Mouse (Mus musculus): Measurements from ENCODE around the gene Lrrc51.
"Not testable (repeated sequence)": the region's sequence is repeated elsewhere in the genome, so short reads cannot be mapped to it uniquely, and the experiment has no call there.

The Lrrc51 gene

DNA sequence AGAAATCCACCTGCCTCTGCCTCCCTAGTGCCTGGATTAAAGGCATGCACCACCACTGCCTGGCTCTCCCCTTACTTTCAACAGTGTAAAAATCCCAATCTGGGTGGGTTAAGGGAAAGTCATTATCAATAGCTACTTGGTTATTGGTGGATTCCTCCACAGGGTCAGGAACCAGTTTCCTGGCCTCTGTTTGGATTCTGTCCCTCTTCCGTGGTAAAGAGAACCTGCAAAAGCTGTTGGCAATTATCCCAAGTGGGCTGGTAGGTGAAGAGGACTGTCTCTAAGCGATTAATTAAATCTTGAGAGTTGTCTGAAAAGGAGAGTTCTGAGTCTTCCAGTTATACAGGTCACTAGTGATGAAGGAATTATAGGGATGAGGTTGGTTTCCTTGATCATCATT is 4.7 kb upstream of the Lrrc51 start:
- DNase-seq (ENCODE audit: low spot score) = no peak

DNA sequence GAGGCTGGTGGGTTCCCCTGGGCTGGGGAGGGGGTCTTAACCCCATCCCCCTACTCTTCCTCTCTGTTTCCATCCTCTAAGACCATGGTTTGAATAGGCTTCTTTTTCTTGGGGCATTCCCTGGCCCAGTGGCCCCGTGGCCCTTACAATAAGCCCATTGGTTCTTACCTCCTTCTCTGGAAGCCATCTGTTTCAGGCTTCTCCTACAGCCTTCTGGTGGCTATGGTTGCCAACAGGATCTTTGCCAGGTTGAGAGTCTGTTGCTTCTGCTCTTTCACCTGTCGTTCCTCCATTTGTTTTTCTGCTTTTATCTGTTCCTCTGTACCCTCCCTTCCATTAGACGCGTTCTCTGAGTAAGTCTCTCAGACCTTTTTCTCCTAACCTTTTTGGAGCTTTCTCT is 3.9 kb upstream of the Lrrc51 start:
- no peak for DNase-seq (ENCODE audit: low spot score)

DNA sequence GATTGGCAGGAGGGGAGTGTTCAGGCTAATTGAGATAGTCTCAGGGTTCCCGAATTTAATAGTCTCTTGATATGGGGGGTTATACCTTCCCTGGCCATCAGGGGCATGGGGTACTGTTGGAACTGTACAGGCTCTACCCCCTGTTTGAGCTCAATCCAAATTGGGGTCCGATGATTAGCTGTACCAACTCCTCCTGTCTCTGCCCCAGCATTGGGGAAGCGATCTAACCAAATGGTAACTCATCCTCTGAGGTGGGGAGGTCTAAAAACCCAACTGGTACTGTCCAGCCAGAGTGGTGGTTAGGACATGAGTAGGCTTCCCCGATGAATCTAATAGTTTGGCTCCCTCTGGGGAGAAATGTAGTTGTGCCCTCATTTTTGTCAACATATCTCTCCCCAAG is 3.3 kb upstream of the Lrrc51 start:
- DNase-seq (ENCODE audit: low spot score) = no peak

GRCm38 (mm10) chr7:101935957-101936356 is 2.3 kb upstream of the Lrrc51 start:
- DNase-seq (ENCODE audit: low spot score) = no peak

DNA sequence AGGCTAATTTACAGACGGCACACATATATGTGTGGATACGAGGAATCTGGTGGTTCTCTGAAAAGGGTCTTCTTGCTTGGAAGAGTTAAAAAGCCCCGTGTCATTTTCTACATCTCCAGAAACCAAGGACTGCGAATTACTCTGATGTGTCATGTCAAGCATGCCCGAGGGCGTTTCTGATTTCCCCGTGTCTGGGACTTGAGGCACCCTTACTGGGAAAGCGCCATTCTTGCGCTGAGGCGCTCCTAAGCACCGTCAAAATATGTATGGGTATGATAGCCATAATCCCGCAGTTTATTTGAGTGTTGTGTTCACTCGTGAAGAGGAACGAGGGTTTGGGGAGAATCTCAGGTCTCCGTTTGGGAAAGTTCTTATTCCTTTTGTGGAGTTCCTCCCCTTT is 395 bp downstream of the Lrrc51 start:
- DNase-seq (ENCODE audit: low spot score) = no peak

GRCm38 (mm10) chr7:101932551-101932950 is 1.1 kb downstream of the Lrrc51 start:
- no peak for DNase-seq (ENCODE audit: low spot score)

DNA sequence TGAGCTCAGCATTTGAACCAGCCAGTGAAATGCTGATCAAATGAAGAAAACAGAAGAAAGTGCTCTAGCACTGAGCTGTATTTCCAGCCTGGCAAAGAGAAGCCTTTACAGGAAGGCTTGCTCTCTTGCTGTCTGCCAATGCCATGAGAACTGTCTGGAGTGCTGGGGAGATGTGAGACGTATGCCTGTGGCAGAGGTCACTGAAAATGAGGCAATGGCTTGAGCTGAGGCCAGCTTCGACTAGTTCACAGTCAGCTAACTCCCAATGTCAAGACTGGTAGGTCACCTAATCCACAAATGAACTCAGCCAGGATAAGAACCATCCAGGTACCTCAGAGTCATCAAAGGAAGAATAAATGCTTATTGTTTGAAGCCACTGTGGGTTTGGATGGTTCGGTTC is 5.6 kb downstream of the Lrrc51 start:
- no peak for DNase-seq (ENCODE audit: low spot score)

GRCm38 (mm10) chr7:101925892-101926291 is 7.8 kb downstream of the Lrrc51 start:
- DNase-seq (ENCODE audit: low spot score) = not testable (repeated sequence)

DNA sequence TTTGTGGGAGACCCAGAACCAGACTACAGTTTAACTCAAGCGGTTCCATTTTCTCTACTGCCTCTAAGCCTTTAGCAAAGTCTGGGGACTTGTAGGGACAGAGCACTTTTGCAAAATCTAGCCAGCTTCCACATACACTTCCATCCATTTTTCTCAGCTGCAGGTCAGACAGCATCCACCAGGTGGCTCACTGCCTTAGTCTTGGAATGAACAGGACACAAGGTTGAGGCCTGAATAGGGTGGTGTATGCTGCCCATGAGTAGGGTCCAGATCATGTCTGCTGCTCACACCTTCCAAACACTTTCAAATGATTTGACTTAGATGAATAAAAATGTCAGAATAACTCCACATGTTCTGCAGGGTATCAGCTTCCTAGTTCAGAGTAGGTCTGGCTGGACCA is 15.6 kb downstream of the Lrrc51 start:
- DNase-seq (ENCODE audit: low spot score) = no peak

GRCm38 (mm10) chr7:101911982-101912381 is 21.7 kb downstream of the Lrrc51 start:
- no peak for DNase-seq (ENCODE audit: low spot score)

DNA sequence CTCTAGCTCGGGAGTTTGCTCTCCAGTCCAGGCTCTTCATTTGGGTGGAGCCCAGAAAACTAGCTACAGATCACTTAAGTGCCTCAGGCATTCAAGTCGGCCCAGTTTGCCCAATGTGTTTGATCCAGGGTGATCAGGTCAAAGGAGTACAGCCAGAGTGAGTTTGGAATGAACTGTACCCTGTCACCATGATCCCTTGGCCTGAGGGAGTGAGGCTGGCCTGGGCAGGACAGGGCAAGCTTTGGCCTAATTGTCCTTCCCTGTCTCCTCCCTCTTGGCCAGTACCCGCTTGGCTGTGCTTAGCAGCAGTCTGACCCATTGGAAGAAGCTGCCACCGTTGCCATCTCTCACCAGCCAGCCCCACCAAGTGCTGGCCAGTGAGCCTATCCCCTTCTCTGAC is 23.6 kb downstream of the Lrrc51 start:
- no peak for DNase-seq (ENCODE audit: low spot score)

GRCm38 (mm10) chr7:101908367-101908766 is 25.3 kb downstream of the Lrrc51 start:
- DNase-seq (ENCODE audit: low spot score) = no peak

DNA sequence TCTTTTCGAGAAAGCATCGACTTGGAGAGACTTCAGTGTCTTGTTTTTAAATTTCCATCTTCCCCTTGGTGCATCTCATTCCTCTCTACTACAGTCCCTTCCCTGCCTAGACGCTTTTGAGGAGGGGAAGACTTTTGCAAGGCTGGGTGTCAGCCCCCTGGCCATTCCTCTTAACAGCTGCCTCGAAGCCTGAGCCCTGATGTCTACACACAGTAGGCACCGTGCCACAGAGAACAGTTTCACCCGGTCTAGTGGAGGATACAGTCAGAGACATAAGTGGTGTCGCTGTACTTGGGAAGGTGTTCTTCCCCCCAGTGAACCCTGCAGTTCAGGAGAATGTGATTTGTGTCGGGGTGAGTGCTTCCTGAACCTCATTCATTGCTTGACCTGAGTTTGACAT is 27.0 kb downstream of the Lrrc51 start:
- DNase-seq (ENCODE audit: low spot score) = no peak

- no peak for DNase-seq (ENCODE audit: low spot score)
These were observed 27.4 kb downstream of the Lrrc51 start, which contains the start of gene Tomt for GRCm38 (mm10) chr7:101906287-101906681. Gene Tomt (minus strand): TSS chr7:101906359.

DNA sequence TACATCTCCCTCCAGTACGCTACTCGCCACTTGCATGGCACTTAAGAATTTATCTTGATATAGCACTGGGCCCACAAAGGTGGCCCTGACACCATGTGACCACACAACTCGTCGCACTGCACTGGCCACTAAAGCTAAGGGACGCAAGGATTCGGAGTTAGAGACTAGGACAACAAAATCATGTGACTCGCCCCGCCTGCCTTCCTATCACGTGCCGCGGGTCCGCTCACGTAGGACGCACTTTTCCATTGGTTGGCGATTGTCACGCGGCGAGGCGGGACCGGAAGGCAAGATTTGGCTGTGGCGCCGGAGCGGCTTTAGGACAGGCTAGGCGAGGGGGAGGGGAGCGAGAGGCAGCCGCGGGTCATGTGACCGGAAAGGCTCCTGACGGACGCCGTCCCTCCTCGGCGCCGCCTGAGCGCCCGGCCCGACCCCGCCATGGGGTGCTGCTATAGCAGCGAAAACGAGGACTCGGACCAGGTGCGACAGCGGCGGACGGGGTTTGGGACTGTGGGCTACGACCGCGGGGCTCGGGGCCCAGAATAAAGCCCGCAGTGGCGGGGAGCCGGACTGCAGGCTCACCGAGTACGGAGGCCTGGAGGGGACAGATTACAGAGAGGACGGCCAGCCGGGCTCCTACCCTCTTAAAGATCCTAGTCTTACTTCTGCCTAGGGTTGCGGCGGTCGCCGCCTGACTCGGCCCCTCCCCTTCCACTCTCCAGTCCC is 28.0 kb downstream of the Lrrc51 start, which contains the start of gene Lamtor1:
Gene Lamtor1 (plus strand): TSS at position 344 of the 726 bp plus-strand sequence.
- peak; percentile 99 for DNase-seq (ENCODE audit: low spot score)

- no peak for DNase-seq (ENCODE audit: low spot score)
These were observed 30.8 kb downstream of the Lrrc51 start for GRCm38 (mm10) chr7:101902846-101903245.

GRCm38 (mm10) chr7:101901969-101902368 is 31.7 kb downstream of the Lrrc51 start:
- DNase-seq (ENCODE audit: low spot score) = no peak

- DNase-seq (ENCODE audit: low spot score) = no peak
These were observed 33.2 kb downstream of the Lrrc51 start for GRCm38 (mm10) chr7:101900331-101901097.

DNA sequence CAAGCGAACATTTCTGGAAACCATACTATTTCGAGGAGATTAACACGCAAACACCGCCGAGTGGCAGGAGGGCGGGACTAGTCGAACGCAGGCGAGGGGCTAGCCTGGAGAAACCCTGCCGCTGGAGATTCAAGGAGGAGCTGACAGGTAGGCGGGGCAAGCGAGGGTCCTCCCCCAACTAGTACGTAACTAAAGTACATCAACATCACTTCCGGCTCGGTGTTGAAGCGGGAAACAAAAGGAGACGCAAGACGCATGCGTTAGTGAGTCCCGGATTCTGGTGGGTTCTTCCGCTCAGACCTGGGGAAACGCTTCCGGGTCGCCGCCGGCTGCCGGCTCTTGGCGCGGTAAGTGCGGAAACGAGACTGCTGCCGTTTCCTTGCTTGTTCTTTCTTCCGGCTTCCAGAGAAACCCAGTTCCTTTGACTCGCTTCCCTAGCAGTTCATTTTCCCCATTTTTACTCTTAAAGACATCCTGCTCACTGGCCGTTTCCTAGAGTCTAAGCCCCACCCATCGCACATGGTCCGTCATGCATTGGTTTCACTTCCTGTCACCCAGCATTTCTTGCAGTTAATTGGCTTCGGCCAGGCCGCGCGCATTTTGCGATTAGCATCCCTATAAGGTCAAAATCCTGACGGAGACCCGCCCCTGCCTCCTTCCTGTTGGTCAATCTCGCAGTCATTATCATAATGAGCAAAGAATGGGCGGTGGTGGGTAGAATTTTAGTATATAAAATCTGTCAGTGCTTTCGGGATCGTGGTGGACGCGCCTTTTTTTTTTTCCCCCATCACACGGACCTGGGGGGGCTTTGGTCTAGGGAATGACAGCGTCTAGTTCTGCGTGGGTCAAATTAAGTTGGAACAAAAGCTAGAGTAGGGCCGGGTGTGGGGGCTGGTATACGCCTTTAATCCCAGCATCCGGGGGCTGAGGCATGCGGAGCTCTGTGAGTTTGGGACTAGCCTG is 37.3 kb downstream of the Lrrc51 start:
- DNase-seq (ENCODE audit: low spot score) = peak; percentile 98

- no peak for DNase-seq (ENCODE audit: low spot score)
These were observed 38.0 kb downstream of the Lrrc51 start for GRCm38 (mm10) chr7:101895695-101896094.

DNA sequence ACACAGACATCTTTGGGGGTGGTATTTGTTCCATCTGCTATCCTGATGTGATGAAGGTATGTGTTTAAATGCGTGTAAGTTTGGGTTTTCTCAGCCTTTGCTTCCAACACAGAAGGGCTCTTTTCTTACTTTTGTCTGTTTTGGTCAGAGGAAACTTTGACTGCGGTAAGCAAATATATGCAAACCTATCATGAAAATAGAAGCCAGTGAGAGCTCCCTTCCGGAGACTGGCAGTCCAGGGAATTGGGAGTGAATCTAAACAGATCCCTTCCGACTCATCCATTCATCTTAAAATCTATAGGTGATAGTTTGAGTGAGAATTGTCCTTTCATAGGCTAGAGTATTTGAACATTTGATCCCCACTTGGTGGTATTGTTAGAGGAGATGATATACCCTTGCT is 45.2 kb downstream of the Lrrc51 start:
- no peak for DNase-seq (ENCODE audit: low spot score)

DNA sequence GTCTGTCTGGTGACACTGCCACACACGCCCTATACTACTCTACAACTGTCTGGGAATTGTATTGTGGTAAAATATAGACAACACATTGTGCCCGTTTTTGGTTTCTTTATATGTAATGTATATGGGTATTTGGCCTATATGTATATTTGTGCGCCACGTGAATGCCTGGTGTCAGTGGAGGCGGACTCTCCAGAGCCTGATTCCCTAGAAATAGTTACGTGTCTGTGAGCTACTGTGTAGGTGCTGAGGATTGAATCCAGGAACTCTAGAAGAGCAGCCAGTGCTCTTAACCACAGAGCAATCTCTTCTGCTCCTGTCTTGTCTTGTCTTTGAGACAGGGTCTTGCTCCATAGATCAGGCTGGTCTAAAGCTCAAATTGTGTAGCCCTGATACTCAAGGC is 47.4 kb downstream of the Lrrc51 start:
- DNase-seq (ENCODE audit: low spot score) = no peak
